Mouse (Mus musculus) embryo, embryonic 10.5 days (tissue): ENCODE results near the gene Smug1.

ENCODE experiments used
- DNase-seq: peaks from one replicate; pipeline ENCODE4 v3.0.0-alpha.2; 2015; ENCODE audit warnings: low spot score

Gene Smug1

GRCm38 (mm10) chr15:103177611-103178041, 10.7 kb upstream of the Smug1 start:
- DNase-seq = peak; percentile 54

GRCm38 (mm10) chr15:103176874-103177421, 10.1 kb upstream of the Smug1 start:
- peak; percentile 91 for DNase-seq

DNA sequence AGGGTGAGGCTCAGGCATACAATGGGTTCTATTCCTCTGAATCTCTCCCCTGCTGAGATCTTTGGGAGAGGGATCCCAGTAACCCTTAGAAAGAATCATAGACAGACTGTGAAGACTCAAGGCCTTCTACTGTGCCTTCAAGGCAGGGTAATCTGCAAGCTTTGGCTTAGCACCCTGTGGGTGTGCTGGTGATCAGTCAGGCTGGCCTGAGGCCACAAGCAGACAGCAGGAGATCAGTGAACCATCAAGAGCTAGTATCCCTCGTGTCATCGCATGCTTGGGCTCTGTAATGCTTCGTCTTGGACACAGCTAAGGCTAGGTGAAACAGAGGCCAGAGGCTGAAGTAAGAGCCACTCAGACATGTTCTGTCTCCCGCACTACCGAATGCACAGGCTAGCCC, 6.4 kb upstream of the Smug1 start:
- no peak for DNase-seq

DNA sequence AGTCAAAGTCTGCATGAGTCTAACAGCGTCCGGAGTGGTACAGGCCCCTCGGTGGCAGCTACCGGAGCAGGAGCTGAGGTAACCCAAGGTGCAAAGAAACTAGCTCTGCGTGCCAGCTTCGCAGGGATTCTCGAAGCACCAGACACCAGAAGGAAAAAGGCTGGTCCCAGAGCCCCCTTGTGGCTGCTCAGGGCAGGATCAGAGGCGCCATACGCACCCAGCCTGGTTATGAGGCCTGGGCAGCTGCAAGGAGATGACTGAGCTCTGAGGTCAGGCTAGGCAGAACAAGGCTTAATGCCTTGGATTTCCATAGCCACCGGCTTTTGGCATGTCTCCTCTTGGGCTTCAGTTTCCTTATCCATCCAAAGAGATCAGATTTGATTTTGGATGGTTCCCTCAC, 5.6 kb upstream of the Smug1 start:
- DNase-seq = peak; percentile 86

- peak; percentile 61 for DNase-seq
Measured at GRCm38 (mm10) chr15:103171276-103171675, 4.4 kb upstream of the Smug1 start.

DNA sequence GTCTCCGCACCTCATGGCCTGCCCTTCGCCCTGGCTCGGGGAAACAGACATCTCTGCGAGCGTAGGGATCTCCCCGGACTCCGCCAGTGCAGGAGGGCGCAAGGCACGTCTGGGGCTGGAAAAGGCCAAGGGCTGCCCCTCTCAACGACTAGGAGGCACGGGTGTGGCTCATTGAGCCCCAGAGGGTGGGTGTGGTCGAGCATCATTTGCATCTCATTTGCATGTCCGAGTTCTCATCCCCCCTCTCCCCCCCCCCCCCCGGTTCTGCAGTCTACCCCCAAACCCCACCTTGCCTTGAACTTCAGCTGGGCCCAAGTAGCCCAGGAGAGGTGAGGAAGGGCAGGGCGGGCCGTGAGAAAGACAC, 3.4 kb upstream of the Smug1 start:
- DNase-seq = no peak

GRCm38 (mm10) chr15:103169612-103170315, 2.9 kb upstream of the Smug1 start:
- DNase-seq = peak; percentile 75

- DNase-seq = peak; percentile 78
Measured at GRCm38 (mm10) chr15:103168801-103169611, 2.1 kb upstream of the Smug1 start.

DNA sequence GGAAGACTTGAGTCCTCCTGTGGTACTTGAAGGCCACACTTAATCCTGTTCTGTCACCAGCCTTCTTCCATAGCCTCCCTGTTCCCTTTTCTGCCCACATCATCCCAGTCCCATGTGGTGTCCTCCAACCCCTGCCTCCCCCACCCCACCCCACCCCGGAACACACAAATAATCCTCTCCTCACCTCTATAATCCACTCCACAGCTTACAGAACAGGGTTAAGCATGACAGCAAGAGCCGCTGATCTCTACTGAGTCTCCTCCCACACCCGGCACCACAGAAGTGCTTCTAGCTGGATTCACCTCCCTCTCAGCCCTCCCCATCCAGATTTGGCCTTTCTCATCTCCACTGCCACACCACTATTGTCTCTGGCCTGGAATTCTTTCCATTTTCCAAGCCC, 894 bp upstream of the Smug1 start:
- peak; percentile 23 for DNase-seq

DNA sequence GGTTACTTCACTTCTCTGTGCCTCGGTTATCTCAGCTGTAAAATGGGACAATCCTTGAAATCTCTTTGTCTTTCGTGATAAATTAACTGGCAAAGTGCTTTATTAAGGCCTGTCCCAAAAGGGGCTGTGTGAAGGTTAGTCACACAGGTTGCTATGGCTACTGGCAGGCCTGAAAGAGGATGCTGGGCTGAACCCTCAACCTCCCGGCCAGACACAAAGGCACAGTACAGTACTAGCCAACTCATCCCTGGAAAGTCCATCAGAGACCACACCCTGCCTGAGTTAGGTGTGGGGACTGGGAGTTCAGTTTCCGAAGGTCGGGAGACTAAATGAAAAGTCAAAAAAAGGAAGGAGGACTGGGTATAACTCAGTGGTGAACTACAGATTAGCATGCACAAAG, 968 bp downstream of the Smug1 start:
- no peak for DNase-seq

GRCm38 (mm10) chr15:103165379-103165778, 1.5 kb downstream of the Smug1 start:
- DNase-seq = peak; percentile 97

GRCm38 (mm10) chr15:103163182-103163919, 3.5 kb downstream of the Smug1 start:
- peak; percentile 99 for DNase-seq

DNA sequence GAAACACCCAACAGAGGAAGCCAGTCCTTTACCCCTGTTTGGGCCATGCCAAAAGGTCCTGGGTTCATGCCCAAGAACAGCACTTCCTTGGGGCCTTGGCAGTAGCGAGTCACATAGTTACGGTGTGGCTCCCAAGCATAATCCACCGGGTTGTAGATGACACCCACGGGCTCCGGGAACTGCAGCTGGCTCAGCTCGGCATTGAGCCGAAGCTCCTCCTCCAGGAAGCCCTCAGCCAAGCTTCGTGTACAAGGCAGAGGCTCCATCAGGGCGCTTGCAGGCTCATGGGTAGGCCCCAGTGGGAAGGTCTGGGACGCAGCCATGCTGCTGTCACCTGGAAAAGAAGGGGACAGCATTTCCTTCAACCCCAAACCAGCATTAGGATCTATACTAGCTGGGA, 9.3 kb downstream of the Smug1 start:
- no peak for DNase-seq

GRCm38 (mm10) chr15:103156890-103157289, 10.0 kb downstream of the Smug1 start:
- no peak for DNase-seq

GRCm38 (mm10) chr15:103155366-103156321, 11.2 kb downstream of the Smug1 start:
- no peak for DNase-seq

DNA sequence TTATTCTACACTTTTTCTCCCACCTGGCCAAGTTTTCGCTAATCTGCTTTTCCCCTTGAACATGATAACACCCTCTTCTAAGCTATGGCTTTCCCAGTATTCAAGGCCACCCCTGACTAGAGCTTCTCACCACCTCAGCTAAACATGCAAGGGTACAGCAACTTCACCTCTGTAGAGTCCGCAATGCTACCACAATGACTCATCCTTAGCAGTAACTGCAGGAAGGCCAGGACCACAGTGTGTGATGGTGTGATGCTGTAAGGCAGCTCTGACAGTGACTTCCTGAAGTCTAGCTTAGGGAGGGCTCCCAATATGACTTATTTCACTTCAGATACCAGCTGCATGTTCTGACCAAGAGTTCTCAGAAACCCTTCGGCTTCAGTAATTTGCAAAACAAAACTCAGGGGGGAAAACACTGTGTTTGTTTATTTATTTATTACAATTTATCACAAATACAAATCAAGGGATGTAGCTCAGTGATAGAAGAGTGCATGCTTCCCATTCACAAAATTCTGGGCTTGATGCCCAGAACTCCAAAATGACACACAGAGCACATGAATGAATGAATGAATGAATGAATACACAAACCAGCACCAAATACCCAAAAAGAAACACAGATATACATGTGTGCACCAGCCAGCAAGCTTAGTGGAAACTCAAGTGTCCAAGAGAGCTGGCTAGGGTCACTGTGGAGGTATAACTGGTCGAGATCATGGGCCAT, 13.8 kb downstream of the Smug1 start:
- DNase-seq = no peak

DNA sequence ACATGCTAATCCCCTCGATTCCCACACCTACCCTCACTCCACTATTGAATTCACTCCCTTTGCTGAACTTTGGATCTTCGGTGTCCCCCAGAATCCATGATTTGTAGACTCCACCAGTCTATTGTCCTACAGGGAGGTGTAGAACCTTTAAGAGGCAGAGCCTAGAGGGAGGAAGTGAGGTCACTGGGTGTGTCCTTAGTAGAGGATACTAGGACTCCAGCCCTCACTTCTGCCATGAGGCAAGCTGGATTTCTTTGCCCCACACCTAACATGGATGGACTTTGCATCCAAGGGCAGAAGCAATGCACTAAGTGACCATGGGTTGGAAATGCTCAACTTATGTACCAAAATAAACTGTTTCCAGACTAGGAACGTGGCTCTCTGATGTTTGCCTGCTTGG, 14.5 kb downstream of the Smug1 start:
- no peak for DNase-seq

DNA sequence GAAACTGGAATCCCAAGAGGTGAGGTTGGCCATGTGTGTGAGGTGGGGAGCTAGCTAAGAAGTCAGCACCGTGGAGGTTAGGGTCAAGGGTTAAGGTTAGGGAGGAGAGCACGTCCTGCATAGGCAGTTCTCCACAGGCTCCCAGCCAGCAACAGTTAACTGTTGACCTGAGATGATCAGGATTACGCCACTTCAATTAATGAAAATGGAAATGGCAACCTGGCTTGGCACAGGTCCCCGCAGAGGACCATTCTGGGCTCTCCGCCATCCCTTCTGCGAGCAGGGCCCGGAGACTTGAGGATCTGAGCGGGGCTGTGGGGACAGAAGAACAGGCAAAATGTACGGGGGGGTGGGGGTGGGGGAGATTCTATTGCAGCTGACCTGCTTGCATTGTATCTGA, 19.1 kb downstream of the Smug1 start:
- DNase-seq = no peak

DNA sequence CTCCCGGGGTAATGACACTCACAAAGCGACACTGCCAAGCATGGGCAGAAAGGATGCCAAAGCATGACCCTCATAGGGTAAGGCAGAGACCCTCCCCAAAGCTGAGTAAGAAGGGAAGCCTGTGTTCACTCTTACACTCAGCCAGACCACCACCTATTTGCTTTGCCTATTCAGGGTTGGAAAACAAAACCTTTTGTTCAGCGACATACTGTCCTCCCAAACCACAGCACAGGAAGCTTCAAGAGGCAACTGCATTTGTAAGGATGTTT, 19.5 kb downstream of the Smug1 start:
- no peak for DNase-seq

DNA sequence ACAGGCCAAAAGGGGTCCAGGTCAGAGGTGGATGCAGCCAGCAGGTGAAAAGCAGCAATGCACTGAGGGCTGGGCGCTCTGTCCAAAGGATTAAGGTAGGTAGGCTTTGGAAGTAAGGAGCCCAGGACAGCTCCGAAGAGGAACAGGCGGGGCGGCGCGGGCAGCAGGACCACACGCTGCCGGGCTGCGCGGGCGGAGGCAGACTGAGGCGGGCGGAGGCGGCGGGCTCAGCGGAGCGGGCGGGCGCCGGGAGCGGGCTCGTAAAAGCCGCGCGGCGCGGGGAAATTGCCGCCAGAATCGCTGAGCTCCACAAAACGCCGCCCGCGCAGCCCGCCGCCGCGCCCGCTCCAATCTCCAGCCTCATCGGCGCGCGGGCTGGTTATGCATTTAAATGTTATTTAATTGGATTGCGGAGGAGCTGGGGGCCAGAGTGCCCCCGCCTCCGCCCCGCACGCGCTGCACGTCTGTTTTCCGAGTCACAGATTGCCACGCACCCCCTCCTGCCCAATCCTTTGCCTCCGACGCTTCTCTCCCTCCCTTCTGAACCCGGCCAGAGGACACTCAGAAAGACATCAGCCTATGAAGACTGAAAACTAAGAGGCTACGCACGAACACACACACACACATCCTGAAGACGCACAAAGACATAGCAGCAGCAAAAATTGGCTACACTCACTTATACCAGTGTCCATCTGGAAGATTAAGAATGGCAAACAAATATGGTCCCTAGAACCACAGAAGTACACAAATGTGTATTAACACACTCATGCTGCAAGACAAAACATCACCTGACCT, 20.1 kb downstream of the Smug1 start:
- peak; percentile 69 for DNase-seq
